Mouse (Mus musculus) left cerebral cortex, adult 9 months (tissue): ENCODE measurements around the gene Cds1.
"Not testable (repeated sequence)": the region's sequence is repeated elsewhere in the genome, so short reads cannot be mapped to it uniquely, and the experiment has no call there.

Experiments used
- DNase-seq, 2 experiments: peaks; one replicate each; pipeline ENCODE4 v3.0.0; 2022; ENCODE audit warnings: low spot score in 2 of 2

The Cds1 gene

GRCm38 (mm10) chr5:101828932-101829331 is 64.0 kb downstream of the Cds1 start:
- no peak for DNase-seq

DNA sequence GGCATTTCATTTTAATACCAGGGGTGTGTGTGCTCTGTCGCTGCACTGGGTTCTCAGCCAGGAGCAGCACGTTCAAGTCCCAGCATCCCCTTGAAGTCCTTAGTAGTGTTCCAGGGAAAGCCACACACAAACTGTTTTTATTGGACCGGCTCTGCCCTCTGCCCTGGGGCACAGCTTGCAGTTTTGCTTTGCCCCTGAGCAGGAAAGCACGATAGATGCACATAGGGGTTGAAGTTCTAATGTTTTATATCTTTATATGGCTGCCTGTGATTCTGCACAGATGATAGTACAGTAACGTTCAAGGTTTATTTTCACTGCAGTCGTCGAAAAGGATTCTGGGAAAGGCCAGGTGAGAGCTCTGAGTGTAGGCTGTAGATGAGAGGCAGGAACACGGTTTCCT is 65.2 kb downstream of the Cds1 start:
- DNase-seq: no peak

DNA sequence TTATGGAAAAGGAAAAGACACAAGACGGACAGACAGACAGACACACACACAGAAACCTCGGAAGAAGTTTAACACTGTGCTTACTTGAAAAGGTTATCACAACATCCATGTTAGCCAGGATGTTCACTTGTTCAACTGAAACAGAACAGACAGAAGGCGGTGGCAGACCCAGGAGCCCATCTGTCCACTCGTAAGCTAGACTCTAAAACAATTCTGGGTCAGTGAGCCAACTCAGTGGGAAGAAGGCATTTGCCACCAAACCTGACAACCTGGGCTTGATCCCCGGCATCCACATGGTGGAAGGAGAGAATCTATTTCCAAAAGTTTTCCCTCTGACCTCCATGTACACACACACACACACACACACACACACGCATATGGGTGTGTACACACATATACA is 67.1 kb downstream of the Cds1 start:
- DNase-seq: no peak

DNA sequence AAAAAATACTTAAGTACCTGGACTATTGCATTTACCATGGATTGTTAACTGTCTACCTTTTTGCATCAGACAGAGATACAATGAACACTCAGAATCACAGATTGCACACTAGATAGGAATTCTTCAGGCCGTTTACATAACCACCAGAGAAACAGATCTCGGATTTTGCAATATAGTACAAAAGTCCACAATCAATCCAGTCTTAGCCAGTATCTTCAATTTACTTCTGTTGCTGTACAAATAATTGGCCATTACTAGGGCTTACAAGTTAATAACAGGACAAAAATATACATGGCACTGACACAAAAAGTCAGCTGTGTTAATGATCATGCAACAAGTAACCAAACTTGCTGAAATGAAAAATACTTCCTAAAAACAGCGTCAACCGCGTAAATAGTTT is 68.1 kb downstream of the Cds1 start:
- no peak for DNase-seq

DNA sequence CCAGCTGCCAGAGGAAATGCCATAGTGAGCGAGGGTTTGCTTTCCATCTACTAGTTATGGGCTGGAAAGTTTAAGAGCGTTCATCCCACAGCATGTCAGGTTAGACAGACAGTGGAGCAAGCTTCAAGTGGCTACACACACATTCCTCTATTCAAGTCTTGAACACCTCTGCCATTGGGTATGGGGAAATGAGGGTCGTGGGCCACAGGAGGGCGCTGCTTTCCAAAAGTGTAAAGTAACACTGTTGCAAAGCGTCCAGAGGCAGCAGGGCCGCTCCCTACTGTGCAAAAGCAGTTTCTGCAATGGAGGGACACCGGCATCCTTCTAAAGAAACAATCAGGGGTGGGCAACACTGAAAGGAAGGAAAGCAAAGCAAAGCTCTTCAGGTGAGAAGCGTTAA is 68.9 kb downstream of the Cds1 start:
- no peak for DNase-seq

DNA sequence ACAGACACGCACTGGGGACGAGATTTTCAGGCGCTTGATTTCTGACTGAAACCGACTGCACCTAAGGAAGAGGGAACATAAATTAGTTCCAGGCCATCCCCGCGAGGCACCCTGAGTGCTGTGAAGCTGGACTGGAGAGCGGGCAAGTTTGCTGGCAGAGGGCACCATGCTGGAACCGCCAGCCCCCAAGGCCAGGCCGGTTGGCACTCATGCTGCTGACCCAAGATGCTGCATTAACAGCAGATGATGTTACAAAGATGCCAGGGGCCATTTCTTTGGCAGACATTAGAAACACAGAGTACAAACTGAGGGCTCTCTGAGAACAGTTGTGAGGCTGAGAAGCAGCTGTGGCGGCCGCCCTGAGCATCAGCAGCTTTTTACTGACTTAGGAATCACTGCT is 71.3 kb downstream of the Cds1 start:
- DNase-seq: no peak

GRCm38 (mm10) chr5:101837605-101838004 is 72.7 kb downstream of the Cds1 start:
- DNase-seq: not testable (repeated sequence)

DNA sequence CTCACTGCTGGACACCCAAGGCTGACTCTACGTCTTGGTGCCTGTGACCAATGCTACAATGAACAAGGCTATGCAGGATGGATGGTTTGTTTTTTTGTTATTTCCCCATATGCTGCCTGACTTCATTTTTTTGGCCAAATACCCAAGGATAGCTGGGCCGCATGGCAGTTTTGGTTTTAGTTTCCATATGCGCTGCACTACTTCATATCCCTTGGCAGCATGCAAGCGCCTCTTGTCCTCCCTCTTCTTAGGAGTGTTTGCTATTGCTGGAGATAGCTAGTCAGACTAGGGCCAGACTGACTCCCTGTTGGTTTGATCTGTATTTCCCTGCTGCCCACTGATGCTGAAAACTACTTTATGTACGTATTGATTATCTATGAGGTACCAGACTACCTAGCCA is 75.5 kb downstream of the Cds1 start:
- no peak for DNase-seq

DNA sequence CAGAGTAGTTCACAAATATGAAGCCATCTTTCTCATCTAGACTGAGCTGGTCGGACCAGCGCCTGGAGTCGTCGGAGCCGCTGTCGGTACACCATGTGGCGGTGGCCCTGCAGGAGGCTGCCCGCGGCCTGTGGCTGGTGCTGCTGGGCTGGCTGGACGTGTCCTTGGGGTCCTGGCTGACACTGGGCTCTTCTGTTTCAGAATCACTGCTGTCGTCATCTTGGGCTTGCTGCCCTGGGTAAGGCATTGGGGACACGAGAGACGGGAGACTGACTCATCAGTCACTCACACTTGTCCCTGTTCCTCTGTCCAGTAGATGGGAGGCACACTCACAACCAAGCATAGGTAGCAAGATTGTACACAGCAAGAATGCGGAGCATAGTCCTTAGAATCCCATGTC is 80.1 kb downstream of the Cds1 start:
- no peak for DNase-seq

DNA sequence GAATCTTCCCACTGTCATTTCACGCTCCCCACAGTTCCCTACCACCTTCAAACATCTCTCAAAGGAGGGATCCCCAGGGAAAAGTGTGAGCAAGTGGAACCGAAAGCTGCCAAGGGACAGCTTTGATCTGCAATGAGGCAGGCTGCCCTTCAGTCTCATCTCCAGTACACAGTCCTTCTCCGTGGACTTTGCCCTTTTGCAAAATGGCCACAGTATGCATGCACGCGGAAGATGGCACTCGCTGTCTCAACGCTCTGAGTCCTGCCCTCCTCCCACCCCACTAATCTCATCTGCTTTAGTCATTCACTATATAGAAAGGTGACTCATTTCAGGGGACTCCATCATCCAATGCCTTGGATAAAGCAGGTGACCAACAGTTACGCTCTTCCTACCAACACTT is 81.0 kb downstream of the Cds1 start:
- DNase-seq: no peak

DNA sequence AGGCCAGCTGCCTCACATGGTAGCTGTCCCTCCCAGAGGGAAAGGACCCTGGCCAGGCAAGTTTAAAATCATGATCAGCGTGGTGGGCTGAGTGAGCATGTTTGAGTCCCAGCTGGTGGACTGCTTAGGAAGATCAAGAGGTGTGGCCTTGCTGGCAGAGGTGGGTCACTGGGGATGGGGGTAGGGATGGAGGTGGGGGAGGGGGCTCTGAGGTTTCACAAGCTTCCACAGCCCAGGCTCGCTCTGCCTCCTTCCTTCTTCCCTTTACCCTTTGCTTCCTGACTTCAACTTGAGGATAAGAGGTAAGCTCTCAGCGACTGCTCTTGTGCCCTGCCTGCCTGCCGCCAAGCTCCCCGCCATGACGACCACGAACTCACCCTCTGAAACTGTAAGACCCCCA is 82.4 kb downstream of the Cds1 start:
- no peak for DNase-seq

DNA sequence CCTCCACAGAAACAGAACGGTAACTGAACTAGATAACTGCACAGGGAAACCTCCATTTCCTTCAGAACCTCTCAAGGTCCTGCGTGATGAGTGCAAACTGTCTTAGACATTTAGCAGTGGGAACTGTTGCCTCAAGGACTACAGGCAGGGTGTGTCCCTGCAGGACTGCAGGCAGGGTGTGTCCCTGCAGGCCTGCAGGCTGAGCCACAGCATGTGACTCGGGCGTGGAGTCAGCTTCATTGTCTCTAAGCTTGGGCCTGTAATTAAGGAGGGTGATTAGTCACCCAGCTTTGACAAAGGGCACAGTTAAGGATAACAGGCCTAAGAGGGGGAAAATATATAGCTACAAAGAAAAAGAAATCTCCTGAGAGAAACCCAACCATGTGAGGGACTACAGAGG is 82.8 kb downstream of the Cds1 start:
- DNase-seq: no peak

- DNase-seq: no peak
Observed at GRCm38 (mm10) chr5:101851133-101851532, 86.2 kb downstream of the Cds1 start.

- DNase-seq: no peak
Observed at GRCm38 (mm10) chr5:101852116-101852680, 87.3 kb downstream of the Cds1 start.

DNA sequence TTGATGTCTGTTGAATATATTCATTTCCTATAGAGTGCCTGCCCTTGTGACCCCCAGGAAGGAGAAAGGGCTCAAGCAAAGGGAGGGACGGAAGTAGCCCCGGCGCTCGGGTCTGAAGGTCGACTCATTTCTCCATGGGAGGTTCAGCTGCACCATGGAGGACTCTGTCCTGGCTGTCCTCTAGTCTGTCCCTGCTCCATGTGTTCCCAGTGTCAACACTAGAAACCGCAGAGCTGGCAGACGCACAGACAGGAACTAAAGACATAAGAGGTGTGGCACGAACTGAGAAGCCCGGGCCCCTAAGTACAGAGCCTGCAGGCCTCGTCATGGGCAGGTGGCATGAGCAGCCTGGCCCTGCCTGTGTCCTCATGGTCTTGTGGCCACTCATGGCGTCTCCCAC is 89.2 kb downstream of the Cds1 start:
- no peak for DNase-seq

DNA sequence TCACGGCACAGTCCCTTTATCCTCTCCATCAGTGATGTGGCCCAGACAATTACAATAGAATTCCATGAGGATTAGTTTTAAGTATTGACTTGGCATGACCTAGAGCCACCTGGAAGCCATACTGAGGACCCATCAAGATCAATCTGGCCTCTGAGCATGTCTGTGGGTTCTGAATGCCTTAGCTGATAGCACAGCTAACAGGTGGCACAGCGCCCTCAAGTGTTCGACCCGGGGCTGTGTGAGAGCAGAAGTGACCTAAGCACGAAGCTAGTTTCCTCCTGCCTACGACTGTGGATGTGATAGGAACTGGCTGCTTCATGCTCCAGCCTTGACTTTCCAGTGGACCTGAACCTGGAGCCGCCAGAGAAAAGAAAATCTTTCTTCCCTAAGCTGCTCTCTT is 89.7 kb downstream of the Cds1 start:
- DNase-seq: no peak

GRCm38 (mm10) chr5:101855475-101855874 is 90.5 kb downstream of the Cds1 start:
- DNase-seq: no peak

- DNase-seq: no peak
Observed at GRCm38 (mm10) chr5:101858891-101859436, 94.0 kb downstream of the Cds1 start.

GRCm38 (mm10) chr5:101861786-101862571 is 97.0 kb downstream of the Cds1 start:
- DNase-seq: no peak

GRCm38 (mm10) chr5:101862651-101863050 is 97.7 kb downstream of the Cds1 start:
- no peak for DNase-seq

- DNase-seq: no peak
Observed at GRCm38 (mm10) chr5:101863946-101864345, 99.0 kb downstream of the Cds1 start.

GRCm38 (mm10) chr5:101866722-101867121 is 101.8 kb downstream of the Cds1 start:
- no peak for DNase-seq
